Mouse (Mus musculus): ENCODE measurements around the gene Tmem263.

Tmem263 gene

DNA sequence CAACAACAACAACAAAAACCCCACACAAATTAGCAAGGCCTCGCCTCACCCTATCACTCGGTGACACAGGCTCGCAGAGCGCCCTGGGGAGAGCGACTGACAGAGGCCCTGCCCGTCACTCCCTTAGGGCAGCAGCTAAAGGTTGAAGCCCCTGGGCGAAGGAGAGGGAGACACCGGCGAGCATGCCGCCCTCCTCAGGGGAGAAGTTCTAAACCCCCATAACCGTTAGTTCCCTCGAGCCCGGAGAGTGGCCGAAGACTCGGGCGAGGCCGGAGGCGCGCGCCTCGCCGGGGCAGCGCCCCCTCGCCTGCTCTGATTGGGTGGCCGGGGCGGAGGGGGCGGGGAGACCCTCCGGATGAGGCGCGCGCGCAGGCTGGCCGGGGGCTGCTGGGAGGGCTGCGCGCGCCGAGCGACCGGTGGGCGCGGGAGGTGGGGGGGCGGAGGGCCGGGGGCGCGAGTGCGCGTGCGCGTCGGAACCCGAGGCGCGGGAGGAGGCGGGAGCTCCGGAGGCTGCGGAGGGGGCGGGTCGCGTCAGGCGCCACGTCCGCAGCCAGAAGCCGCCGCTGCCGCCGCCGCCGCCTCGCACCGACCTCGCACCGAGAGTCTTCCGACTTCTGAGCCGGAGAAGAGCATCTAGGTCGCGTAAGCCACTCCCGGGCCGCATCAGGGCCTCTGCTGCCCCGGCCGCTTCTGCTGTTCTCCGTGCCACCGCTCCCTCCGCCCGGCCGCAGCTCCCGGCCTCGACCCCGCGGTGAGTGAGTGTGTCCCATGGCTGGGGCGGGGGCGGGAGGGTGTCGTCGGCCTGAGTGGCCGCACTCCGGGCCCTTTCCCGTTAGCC lies at the start of gene Tmem263, which contains the start of gene Fhl4:
Gene Tmem263 (plus strand): TSS at position 381 of the 838 bp plus-strand sequence.
Gene Fhl4 (minus strand): TSS at position 249 of the 838 bp plus-strand sequence.
- DNase-seq (ENCODE audit: low spot score in 2 of 2), result peak; percentile 43 to 51

DNA sequence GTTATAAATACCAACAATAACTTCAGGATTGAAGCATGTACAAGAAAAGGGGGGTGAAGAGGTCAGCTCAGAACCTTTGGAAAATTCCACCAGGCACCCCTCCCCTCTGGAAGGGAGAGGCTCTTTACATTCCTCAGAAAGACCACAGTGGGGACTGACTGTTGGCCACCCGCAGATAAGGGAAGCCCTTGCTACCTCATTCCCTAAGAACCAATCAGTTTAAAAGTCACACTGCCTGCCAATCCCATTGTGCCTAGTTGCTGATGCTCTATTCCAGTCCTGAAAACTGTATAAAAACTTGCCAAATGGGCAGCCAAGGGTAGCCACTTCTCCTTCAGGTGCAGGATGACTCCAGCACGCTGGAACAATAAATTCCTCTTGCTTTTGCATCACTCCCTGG lies 47.6 kb upstream of the Tmem263 start:
- DNase-seq (ENCODE audit: low spot score in 2 of 2), result no peak

DNA sequence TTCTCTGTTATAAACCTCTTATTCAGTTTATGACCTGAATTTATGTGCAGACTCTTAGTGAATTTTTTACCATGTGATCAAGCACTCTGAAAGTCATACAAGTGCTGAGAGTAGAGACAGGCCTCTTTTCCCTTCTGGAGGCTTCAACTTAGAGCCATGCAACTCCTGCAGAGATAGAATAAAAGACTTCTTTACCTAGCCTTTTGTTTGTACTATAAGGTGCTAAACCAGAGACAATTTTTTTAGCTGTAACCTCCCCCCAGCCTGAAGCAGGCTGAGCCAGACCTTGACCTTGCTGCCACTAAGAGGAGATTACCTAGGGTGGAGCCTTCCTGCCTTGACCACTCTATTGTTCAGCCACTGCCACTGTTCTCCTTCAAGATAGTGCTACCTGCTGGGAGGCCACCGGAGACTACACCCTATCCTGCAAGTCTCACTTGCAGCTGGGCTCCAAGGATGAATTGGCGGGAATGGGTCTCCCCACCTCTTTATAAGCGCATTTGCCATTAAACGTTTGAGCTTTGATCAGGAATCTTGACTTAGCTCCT lies 30.7 kb upstream of the Tmem263 start:
- DNase-seq (ENCODE audit: low spot score in 2 of 2), result no peak

DNA sequence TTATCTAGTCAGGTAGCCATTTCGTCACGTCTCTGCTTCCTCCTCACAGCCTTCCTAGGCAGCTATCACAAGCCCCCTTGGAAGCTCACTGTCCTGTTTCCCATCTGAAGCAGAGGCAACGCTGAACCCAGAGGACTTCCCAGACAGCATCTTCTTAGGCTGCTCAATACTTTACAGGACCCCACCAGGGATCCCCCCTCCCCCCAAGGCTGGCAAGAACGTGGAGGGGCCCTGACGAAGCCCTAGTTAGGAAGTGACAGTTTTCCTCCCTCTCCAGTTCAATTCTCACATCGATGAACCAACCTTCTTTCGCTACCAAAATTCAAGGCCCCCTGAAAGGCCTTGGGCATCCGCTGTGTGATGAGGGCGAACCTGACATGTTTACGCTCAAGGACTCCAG lies 586 bp upstream of the Tmem263 start:
- peak in 1 of 2 experiments; percentile 6 for DNase-seq (ENCODE audit: low spot score in 2 of 2)

DNA sequence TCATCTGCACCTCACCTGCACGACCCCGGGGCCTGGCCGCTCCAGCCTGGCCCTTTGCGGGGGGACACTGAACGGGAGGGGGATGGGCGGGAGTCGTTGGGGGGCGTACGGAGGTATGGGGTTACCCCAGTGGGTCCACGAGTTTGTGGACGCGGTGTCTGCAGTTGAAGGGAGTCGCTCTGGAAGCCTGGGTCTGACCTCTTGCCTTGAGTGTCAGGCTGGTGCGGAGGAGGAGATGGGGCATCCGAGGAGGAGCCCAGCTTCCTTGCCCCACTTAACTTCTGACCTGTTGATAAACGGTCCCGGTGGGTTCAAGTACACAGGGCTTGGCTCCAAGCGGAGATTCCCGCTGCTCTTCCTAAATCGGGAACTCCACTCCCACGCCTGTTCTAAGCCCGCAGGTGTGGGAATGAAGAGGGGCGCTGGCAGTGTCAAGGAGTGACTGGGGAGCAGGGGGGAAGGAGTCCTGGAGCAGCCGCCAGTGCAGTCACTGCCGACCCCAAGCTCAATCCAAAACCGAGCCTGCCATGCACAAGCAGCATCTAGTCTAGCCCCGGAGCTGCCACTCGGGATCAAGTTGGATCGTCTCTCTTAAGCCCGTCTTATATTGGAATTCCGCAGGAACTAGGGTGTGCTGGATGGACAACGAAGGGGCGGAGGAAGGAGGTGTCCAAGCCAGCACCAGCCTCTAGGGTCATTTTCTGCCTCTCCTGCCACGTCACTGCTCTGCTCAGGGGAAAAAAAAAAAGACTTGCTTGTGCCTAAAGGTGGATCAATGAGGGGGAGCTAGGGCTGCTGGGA lies 858 bp downstream of the Tmem263 start:
- DNase-seq (ENCODE audit: low spot score in 2 of 2), result peak in 1 of 2 experiments; percentile 37

DNA sequence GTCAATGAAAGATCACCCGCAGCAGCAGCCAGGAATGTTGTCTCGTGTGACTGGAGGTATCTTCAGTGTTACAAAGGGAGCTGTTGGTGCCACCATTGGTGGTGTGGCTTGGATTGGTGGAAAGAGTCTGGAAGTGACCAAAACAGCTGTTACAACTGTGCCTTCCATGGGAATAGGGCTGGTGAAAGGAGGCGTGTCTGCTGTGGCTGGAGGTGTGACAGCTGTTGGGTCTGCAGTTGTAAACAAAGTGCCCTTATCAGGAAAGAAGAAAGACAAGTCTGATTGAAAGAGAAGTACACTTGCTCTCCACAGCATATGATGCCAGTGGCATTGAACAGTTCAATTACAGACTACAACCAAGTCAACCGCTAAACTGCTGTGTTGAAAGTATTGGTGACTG lies 12.0 kb downstream of the Tmem263 start:
- no peak for DNase-seq (ENCODE audit: low spot score in 2 of 2)

DNA sequence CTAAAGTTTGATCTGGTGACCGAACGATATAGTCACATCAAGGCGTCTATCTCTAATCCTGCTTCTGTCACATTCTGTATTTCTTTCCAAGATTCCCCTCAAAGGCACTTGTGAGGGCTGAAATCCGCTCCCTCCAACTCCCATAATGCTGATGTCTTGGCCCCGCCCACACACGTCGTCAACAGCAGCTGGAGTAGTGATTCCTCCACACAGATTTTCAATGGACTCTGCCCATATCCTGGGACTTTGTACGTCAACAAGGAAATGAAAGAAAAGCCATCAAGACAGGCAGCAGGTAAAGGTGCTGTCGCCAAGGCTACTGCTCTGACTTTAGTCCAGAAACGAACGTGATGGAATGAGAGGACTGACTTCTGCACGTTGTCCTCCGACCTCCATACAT lies 22.8 kb downstream of the Tmem263 start:
- DNase-seq (ENCODE audit: low spot score in 2 of 2), result no peak

DNA sequence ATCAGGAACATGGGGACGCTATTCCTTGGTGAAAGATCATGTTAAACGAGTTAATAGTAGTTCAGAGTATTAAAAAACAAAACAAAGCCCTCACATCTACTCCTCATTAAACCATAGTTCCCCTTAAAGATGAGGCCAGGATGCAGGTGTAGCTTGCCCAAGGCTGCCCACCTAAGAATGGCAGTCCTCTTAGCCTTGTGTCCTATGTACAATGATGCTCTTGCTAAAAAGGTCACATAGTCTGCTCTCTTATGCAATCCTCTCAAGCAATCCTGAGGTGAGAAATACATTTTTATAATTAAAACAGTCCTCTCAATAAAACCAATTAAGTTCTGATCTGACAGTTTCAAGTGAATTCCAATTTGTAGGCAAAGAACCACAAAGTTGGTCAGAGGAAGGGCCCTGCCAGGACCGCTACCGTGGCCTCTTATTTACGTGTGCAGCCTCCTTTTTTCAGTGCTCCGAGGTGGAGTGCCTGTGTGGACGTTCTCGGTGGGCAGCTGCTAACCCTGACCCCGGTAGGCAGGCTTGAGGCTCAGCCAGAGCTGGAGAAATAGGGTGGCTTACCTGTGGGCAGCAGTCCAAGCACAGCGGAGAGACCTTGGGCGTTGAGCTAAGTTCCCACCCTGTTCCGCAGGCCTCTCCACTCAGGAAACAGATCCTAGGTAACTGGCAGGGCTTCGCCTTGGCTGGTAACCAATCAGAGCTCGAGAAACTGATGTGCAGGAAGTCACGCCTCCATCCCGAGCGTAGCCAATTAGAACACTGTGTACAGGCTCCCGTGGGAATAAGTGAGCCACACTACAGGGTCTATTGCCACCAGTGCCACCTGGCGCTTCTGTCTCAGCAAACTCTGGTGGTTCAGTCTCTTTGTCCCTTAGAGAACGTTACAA lies 25.2 kb downstream of the Tmem263 start, which contains the start of gene Mterf2:
Gene Mterf2 (minus strand): TSS at position 633 of the 893 bp plus-strand sequence.
- DNase-seq (ENCODE audit: low spot score in 2 of 2), result peak; percentile 97 to 98

DNA sequence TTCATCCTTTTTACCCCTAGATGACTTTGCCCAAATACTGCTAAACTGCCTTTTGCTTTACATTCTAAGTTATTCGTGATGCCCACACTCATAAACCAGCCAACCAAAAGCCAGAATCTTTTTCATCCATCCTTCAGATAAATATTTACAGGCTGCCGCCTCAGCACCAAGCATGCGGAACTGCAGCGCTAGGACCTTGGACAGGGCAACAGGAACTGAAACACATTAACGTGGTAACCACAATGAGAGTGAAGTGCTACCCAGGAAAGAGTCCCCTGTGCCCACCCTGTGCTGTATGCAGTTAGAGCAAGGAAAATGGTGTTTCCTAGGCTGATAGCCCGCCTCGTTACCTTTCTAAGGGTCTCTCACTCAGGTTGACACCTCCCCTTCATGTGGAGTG lies 26.0 kb downstream of the Tmem263 start:
- no peak for DNase-seq (ENCODE audit: low spot score in 2 of 2)

DNA sequence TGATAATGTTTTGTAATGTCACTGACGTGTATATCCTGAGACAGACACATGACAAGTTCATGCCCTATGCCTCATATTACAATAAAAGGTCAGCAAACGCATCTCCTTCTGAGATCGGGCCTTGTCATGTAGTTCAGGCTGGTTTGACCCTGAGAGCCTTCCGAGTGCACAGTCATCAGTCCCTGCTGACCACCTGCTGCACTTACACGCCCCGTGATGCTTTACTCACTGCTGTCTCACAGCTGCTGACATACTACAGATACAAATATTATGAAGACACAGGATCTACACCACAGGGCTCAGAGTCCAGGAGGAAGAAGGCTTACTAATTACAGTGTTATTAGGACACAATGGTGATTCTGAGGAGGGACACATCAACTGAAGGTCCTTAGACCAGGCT lies 34.1 kb downstream of the Tmem263 start:
- DNase-seq (ENCODE audit: low spot score in 2 of 2), result no peak

DNA sequence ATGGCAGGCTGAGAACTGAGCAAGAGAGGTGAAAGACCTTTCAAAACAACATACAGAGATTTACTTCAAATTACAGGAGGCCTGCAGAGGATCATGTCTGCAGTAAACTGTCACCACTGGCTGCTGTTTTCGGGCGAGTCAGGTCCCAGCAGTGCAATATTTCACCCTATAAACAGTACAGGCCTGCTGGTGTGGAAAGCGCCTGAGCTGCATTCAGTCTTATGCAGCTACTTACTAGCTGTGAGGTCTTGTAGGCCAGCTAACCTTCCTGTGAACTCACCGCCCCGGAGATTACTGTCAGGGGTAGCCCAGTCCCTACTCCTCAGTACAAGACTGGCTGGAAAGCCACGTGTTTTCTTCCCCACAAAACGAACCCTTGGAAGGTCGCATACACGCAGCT lies 39.0 kb downstream of the Tmem263 start:
- DNase-seq (ENCODE audit: low spot score in 2 of 2), result no peak

DNA sequence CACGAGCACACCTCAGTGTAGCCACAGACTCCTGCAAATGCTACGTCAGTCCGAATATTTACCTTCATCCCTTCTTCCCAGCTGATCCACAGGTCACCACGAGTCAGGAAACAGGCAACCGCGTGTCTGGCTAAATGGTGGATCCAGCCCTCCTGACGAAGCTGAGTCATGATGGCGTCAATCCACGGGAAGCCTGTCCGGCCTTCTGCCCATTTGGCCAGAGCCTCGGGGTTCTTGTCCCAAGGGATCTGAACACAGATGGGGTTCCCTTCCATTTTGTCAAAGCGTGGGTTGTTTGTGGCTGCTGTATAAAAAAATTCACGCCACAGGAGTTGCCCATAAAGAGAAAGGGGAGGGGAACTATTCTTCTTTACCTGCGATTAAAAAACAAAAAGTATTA lies 43.9 kb downstream of the Tmem263 start:
- DNase-seq (ENCODE audit: low spot score in 2 of 2), result no peak

DNA sequence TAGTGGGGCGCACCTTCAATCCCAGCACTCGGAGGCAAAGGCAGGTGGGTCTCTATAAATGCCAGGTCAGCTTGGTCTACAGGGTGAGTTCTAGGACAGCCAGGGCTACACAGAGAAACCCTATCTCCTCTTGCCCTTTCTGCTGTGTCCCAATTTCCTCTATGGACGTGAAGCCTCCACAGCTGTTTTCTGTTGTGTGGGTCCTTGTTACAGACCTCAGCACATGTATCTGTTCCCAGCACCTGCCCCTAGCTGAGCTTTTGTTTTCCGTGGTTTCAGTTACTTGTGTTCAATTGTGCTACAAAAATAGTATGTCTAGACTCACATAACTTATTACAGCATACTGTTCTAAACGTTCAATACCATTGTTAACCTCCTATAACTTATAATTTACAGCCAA lies 46.8 kb downstream of the Tmem263 start:
- DNase-seq (ENCODE audit: low spot score in 2 of 2), result no peak

DNA sequence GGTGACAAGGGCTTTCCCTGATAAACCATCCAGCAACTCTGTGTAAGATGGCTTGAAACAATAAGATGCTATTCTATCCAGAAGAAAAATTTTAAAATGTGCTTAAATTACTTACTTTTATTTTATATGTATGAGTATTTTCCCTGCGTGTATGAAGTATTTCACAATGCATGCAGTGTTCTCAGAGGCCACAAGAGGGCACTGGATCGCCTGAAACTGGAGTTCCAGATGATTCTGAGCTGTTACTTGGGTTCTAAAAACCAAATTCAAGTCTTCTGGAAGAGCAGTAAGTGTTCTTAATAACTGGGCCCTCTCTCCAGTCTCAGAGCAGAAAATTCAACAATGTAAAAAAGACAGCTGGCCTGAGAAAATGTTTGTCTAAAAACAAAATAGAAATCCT lies 51.8 kb downstream of the Tmem263 start:
- DNase-seq (ENCODE audit: low spot score in 2 of 2), result peak; percentile 27 to 47

DNA sequence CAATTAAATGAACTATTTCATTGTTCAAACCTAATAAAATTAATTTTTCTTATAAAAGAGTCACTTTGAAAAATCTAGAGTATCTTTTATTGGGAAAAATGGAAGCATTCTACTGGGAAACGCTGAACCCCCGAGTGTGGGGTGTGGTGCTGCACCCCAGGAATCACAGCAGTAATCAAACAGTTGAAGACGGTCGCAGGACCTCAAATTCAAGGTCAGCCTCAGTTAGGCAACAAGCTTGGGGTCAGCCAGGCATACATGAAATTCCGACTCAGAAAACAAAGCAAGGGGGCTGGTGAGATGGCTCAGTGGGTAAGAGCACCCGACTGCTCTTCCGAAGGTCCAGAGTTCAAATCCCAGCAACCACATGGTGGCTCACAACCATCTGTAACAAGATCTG lies 55.0 kb downstream of the Tmem263 start:
- no peak for DNase-seq (ENCODE audit: low spot score in 2 of 2)

DNA sequence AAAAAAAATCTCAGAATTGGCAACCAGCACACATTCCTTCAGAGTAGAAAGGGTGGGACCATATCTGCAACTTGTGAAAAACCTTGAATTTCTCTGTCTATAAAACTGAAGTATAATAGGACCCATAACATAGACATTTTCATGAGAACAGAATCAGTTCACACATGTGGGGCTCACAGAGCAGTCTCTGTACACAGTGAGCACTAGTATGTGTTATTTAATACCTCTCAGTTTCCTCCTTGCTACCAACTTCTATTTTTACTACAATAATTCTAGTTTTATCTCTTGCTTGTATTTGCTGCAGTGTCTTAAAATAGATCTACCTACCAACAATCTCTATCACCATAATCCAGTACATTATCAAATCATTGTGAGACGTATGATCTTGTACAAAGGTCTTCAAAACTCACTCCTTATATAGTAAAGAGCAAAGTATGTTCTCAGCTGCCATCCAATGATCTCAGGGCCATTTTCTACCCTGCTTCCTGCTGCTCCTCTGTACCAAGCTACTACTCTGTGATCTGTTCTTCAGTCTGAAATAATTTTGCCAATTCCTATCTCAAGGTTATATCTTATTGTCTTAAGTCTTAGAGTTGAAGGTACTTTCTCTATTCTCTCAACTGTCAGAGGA lies 57.7 kb downstream of the Tmem263 start:
- no peak for DNase-seq (ENCODE audit: low spot score in 2 of 2)

DNA sequence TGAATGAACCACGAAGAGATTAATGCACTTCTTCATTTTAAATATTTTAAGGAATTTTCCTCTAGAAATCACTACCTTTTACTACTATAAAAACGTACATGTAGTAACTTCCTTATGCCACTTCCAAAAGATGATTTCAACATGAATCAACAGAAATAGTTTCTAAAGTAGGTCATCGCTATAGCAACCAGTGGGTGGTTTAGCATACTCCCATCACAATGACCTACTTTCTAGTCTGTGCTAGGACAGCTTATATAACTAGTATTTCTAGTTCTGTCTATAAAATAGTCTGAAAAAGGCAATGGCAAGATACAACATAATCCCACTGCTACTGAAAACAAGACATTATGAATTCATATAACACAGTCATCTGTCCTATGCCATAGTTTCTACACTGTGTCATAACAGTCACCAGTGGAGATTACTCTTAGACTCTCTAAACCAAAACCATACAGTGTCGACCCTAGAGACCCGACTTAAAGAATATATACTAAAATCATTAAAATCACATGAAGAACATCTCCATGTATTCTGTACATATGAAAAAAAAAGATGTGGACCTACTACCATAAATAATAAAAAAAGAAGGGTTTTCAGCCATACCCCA lies 59.4 kb downstream of the Tmem263 start:
- no peak for DNase-seq (ENCODE audit: low spot score in 2 of 2)

DNA sequence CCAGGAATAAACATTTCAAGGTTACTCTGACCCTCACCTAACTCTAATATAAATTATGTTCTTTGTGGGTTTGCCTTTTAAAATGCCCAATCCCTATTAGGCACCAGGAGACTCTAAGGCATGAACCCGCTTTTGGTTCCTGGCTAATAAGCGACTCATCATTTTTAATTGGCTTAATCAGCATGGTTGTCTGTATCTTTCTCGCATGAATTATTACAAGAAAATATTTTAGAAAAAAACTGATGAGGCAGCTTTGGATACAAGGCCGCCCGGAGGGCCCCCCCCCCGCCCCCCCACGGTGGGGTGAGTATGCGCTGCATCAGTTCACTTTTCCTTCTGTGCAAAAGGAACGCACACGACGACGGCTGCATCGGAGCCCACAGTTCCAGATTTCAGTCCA lies 62.4 kb downstream of the Tmem263 start:
- DNase-seq (ENCODE audit: low spot score in 2 of 2), result no peak

DNA sequence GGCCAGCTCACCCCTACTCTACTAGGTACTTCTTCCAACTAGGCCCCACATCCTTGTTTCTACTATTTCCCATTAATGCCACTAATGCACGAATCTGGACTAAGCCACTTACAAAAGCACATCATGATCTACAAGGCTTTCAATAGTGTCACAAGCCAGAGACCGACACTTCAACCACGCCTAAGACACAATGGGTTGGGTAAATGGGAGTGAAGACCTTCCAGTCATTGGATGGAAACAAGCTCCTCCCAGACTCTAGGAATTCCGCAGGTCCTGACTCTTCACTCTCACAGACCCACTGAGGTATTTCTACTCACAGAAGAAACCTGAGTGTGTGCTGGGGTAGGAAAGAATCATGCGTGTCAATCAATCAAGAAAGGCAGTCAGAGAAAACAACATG lies 62.9 kb downstream of the Tmem263 start:
- DNase-seq (ENCODE audit: low spot score in 2 of 2), result no peak

All from right cerebral cortex, postnatal 36 days (tissue).